Mouse (Mus musculus) MEL (cell line): Measurements from ENCODE around the gene 1700025G04Rik. TPM values are rescaled to one million over a fixed set of nuclear protein-coding genes. Genes with fewer than 3 reads are reported as not detected.

Experiments
- DNase-seq: peaks from one replicate; pipeline ENCODE4 v3.0.0; 2011; ENCODE audit warnings: low read depth, low spot score
- H3K27ac ChIP-seq: 2 replicates; pipeline ENCODE4 v1.5.1; 2012; ENCODE audit warnings: low read depth, mild to moderate bottlenecking, control low read depth, low read length, moderate library complexity; ENCODE audit not compliant: control insufficient read depth
- H3K27me3 ChIP-seq, 2 experiments: fragments of 150-350 bp in 1 of 2; sonication (generic) in 1 of 2; 2 replicates each; pipeline ENCODE4 v1.6.1; 2012; ENCODE audit warnings: low read length in 2 of 2, mild to moderate bottlenecking in 2 of 2, improper control_type of control experiment in 1 of 2, moderate library complexity in 1 of 2; ENCODE audit not compliant: insufficient read depth in 2 of 2, control insufficient read depth in 1 of 2
- H3K36me3 ChIP-seq, 2 experiments: 2 replicates each; pipeline ENCODE4 v1.6.1; 2012 to 2014; ENCODE audit warnings: low read length in 2 of 2, improper control_type of control experiment in 1 of 2, inconsistent platforms in 1 of 2, mild to moderate bottlenecking in 1 of 2; ENCODE audit not compliant: insufficient read depth in 2 of 2, control insufficient read depth in 1 of 2
- H3K4me1 ChIP-seq, 2 experiments: fragments of 150-350 bp in 1 of 2; sonication (generic) in 1 of 2; 2 replicates each; pipeline ENCODE4 v1.6.1; 2012; ENCODE audit warnings: low read length in 2 of 2, improper control_type of control experiment in 1 of 2, mild to moderate bottlenecking in 1 of 2; ENCODE audit not compliant: insufficient read depth in 2 of 2, control insufficient read depth in 1 of 2
- H3K4me3 ChIP-seq, 2 experiments: fragments of 150-350 bp in 1 of 2; sonication (generic) in 1 of 2; 2 replicates each; pipeline ENCODE4 v1.5.1; 2012; ENCODE audit warnings: low read depth in 2 of 2, low read length in 2 of 2, mild to moderate bottlenecking in 2 of 2, moderate library complexity in 2 of 2, control low read depth in 1 of 2, improper control_type of control experiment in 1 of 2; ENCODE audit not compliant: control insufficient read depth in 1 of 2, insufficient read depth in 1 of 2
- H3K79me2 ChIP-seq: 2 replicates; pipeline ENCODE4 v1.6.1; 2012; ENCODE audit warnings: mild to moderate bottlenecking, low read length, moderate library complexity; ENCODE audit not compliant: control insufficient read depth, poor library complexity, insufficient read depth
- H3K9ac ChIP-seq: 2 replicates; pipeline ENCODE4 v1.6.1; 2012; ENCODE audit warnings: low read depth, mild to moderate bottlenecking, control low read depth, low read length, moderate library complexity; ENCODE audit not compliant: control insufficient read depth, poor library complexity, severe bottlenecking
- H3K9me3 ChIP-seq: fragments of 150-350 bp; sonication (generic); replicated peaks from 2 replicates; pipeline ENCODE4 v1.6.1; 2012; ENCODE audit warnings: mild to moderate bottlenecking, low read length, improper control_type of control experiment, moderate library complexity; ENCODE audit not compliant: insufficient read depth
- BHLHE40 ChIP-seq: IDR thresholded peaks from 2 replicates; pipeline ENCODE4 v1.6.1; 2012; ENCODE audit warnings: low read depth, mild to moderate bottlenecking, inconsistent platforms, low read length, improper control_type of control experiment, borderline replicate concordance
- CHD2 ChIP-seq: IDR thresholded peaks from 2 replicates; pipeline ENCODE4 v1.6.1; 2011; ENCODE audit warnings: low read length, improper control_type of control experiment
- CTCF ChIP-seq, 3 experiments: IDR thresholded peaks in 2 of 3; conservative IDR thresholded peaks in 1 of 3; 2 replicates each; pipeline ENCODE4 v1.5.1; 2011 to 2012; ENCODE audit warnings: low read length in 3 of 3, low read depth in 2 of 3, mild to moderate bottlenecking in 2 of 3, improper control_type of control experiment in 1 of 3, inconsistent platforms in 1 of 3, mixed read lengths in 1 of 3, moderate library complexity in 1 of 3; ENCODE audit not compliant: control insufficient read depth in 1 of 3, insufficient read depth in 1 of 3, poor library complexity in 1 of 3, severe bottlenecking in 1 of 3
- ELF1 ChIP-seq: IDR thresholded peaks from 2 replicates; pipeline ENCODE4 v1.6.1; 2014; ENCODE audit warnings: low read depth, mild to moderate bottlenecking, inconsistent platforms, low read length, improper control_type of control experiment, moderate library complexity
- ETS1 ChIP-seq: IDR thresholded peaks from 2 replicates; pipeline ENCODE4 v1.6.1; 2012; ENCODE audit warnings: low read depth, mild to moderate bottlenecking, inconsistent platforms, low read length, improper control_type of control experiment, moderate library complexity
- GATA1 ChIP-seq: IDR thresholded peaks from 2 replicates; pipeline ENCODE4 v1.6.1; 2011; ENCODE audit warnings: low read depth, low read length, improper control_type of control experiment
- KAT2A ChIP-seq: conservative IDR thresholded peaks from 2 replicates; pipeline ENCODE4 v1.6.1; 2012; ENCODE audit warnings: low read depth, low read length, improper control_type of control experiment, inconsistent platforms
- MAFK ChIP-seq: IDR thresholded peaks from 2 replicates; pipeline ENCODE4 v1.6.1; 2011; ENCODE audit warnings: low read depth, mild to moderate bottlenecking, low read length, improper control_type of control experiment, borderline replicate concordance
- MAX ChIP-seq: IDR thresholded peaks from 2 replicates; pipeline ENCODE4 v1.6.1; 2011; ENCODE audit warnings: low read length, improper control_type of control experiment
- MXI1 ChIP-seq: IDR thresholded peaks from 2 replicates; pipeline ENCODE4 v1.6.1; 2011; ENCODE audit warnings: mild to moderate bottlenecking, low read depth, low read length, improper control_type of control experiment
- MYC ChIP-seq: IDR thresholded peaks from 2 replicates; pipeline ENCODE4 v1.6.1; 2011; ENCODE audit warnings: low read depth, mild to moderate bottlenecking, low read length, improper control_type of control experiment, moderate library complexity
- NELFE ChIP-seq: IDR thresholded peaks from 2 replicates; pipeline ENCODE4 v1.6.1; 2011; ENCODE audit warnings: low read depth, low read length, improper control_type of control experiment
- NRF1 ChIP-seq: IDR thresholded peaks from 2 replicates; pipeline ENCODE4 v1.6.1; 2014; ENCODE audit warnings: low read depth, mild to moderate bottlenecking, inconsistent platforms, low read length, improper control_type of control experiment, moderate library complexity; ENCODE audit not compliant: poor library complexity, insufficient read depth, severe bottlenecking
- POLR2A ChIP-seq, 2 experiments: IDR thresholded peaks; 2 replicates each; pipeline ENCODE4 v1.6.1; 2011 to 2012; ENCODE audit warnings: low read length in 2 of 2, mild to moderate bottlenecking in 2 of 2, control low read depth in 1 of 2, improper control_type of control experiment in 1 of 2, low read depth in 1 of 2, moderate library complexity in 1 of 2; ENCODE audit not compliant: control insufficient read depth in 1 of 2, insufficient read depth in 1 of 2, poor library complexity in 1 of 2
- POLR2AphosphoS5 ChIP-seq: IDR thresholded peaks from 2 replicates; pipeline ENCODE4 v1.6.1; 2012; ENCODE audit warnings: low read depth, borderline replicate concordance, mild to moderate bottlenecking, inconsistent platforms, low read length, moderate library complexity, mixed read lengths
- RCOR1 ChIP-seq: IDR thresholded peaks from 2 replicates; pipeline ENCODE4 v1.6.1; 2012; ENCODE audit warnings: low read depth, mild to moderate bottlenecking, inconsistent platforms, low read length, improper control_type of control experiment
- SIN3A ChIP-seq: IDR thresholded peaks from 2 replicates; pipeline ENCODE4 v1.6.1; 2012; ENCODE audit warnings: low read length, improper control_type of control experiment, inconsistent platforms
- SMC3 ChIP-seq: IDR thresholded peaks from 2 replicates; pipeline ENCODE4 v1.6.1; 2011; ENCODE audit warnings: low read depth, low read length, improper control_type of control experiment
- TBP ChIP-seq: IDR thresholded peaks from 2 replicates; pipeline ENCODE4 v1.8.0; 2011; ENCODE audit warnings: low read depth, low read length, improper control_type of control experiment
- TCF12 ChIP-seq: IDR thresholded peaks from 2 replicates; pipeline ENCODE4 v1.6.1; 2014; ENCODE audit warnings: low read depth, mild to moderate bottlenecking, inconsistent platforms, low read length, improper control_type of control experiment, moderate library complexity
- UBTF ChIP-seq: IDR thresholded peaks from 2 replicates; pipeline ENCODE4 v1.6.1; 2012; ENCODE audit warnings: low read depth, mild to moderate bottlenecking, inconsistent platforms, low read length, improper control_type of control experiment, moderate library complexity, borderline replicate concordance; ENCODE audit not compliant: insufficient read depth
- USF1 ChIP-seq: IDR thresholded peaks from 2 replicates; pipeline ENCODE4 v1.6.1; 2014; ENCODE audit warnings: low read depth, mild to moderate bottlenecking, inconsistent platforms, low read length, improper control_type of control experiment, moderate library complexity
- ZC3H11A ChIP-seq: IDR thresholded peaks from 2 replicates; pipeline ENCODE4 v1.6.1; 2012; ENCODE audit warnings: low read depth, mild to moderate bottlenecking, inconsistent platforms, low read length, improper control_type of control experiment
- ZMIZ1 ChIP-seq: IDR thresholded peaks from 2 replicates; pipeline ENCODE4 v1.6.1; 2012; ENCODE audit warnings: low read depth, mild to moderate bottlenecking, inconsistent platforms, low read length, improper control_type of control experiment, moderate library complexity
- polyA plus RNA-seq, 2 experiments: library from polyadenylated mRNA; stranded (reverse) in 1 of 2; unstranded in 1 of 2; fragments of >175 nt in 1 of 2; fragments of >200 nt in 1 of 2; gene quantifications; 2 replicates each; pipeline versions ENCODE4 v1.2.1 to v1.2.4; 2012; ENCODE audit warnings: low replicate concordance in 2 of 2, low read depth in 1 of 2; ENCODE audit not compliant: insufficient read length in 2 of 2, insufficient read depth in 1 of 2, missing spikeins in 1 of 2
- total RNA-seq: library from RNA; depleted of rRNA; stranded (reverse); fragments of 300-350 nt; gene quantifications from 2 replicates; pipeline ENCODE4 v1.2.3, GENCODE M21; 2012

Gene 1700025G04Rik
- total and polyA plus RNA-seq, 3 experiments = 0.04 to 0.91 TPM; not detected in 1

DNA sequence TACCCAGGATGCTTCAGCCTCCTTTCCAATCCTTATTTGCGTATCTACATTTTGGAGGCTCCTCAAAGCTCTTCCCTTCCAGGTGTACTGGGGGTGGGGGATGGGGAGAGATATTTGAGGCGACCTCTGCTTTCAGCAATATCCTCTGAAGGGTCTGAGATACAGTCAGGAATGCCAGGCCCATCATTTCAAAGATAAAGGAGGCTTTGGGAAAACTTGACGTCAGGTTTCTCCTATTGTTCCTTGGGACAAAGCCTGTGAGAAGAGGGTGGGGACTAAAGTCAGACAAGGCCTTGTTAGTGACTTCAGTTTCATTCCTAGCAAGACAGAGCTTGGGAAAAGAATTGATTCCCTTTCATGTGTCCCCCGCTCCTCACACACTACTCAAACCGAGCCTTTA lies 209.2 kb downstream of the 1700025G04Rik start:
- Histone ChIP-seq H3K27ac (no peak overlapping the region), H3K9me3 (no peaks in the 10 kb centered on the region), H3K36me3 (no peaks in the 10 kb centered on the region), H3K27me3 (peaks cover 0 to 3% of the 10 kb centered on the region in 2 experiments; a peak in 1 of 4 replicates), H3K4me1 (no peaks in the 10 kb centered on the region), H3K79me2 (no peaks in the 10 kb centered on the region), H3K9ac (no peak overlapping the region), H3K4me3 (no peak overlapping the region)
- no peak for TF ChIP-seq BHLHE40
- no peak for TF ChIP-seq NELFE
- TF ChIP-seq USF1 = no peak
- TF ChIP-seq KAT2A = no peak
- no peak for TF ChIP-seq MYC
- no peak for TF ChIP-seq MAX
- no peak for TF ChIP-seq SIN3A
- TF ChIP-seq RCOR1 = no peak
- TF ChIP-seq CTCF (IDR thresholded peaks at IDR 0.05 in 2 of 3, conservative IDR thresholded peaks at IDR 0.05 in 1 of 3; ENCODE audit: control insufficient read depth in 1 of 3, insufficient read depth in 1 of 3, low read depth in 2 of 3, low read length in 3 of 3, poor library complexity in 1 of 3, severe bottlenecking in 1 of 3) = no peak
- TF ChIP-seq TBP = no peak
- no peak for DNase-seq

GRCm38 (mm10) chr1:151879966-151880365 lies 210.0 kb downstream of the 1700025G04Rik start:
- H3K27ac ChIP-seq = no peak overlapping the region
- no peaks in the 10 kb centered on the region for H3K79me2 ChIP-seq
- no peaks in the 10 kb centered on the region for H3K36me3 ChIP-seq
- DNase-seq = no peak
- no peaks in the 10 kb centered on the region for H3K4me1 ChIP-seq
- H3K27me3 ChIP-seq = peaks cover 0 to 6% of the 10 kb centered on the region in 2 experiments; a peak in 1 of 4 replicates
- H3K9me3 ChIP-seq = no peaks in the 10 kb centered on the region
- no peak for TF ChIP-seq NRF1
- no peak for TF ChIP-seq UBTF
- TF ChIP-seq GATA1 = no peak
- TF ChIP-seq CHD2 = no peak
- no peak for TF ChIP-seq BHLHE40
- no peak for TF ChIP-seq POLR2AphosphoS5
- no peak for TF ChIP-seq POLR2A (IDR thresholded peaks at IDR 0.05; ENCODE audit: control insufficient read depth in 1 of 2, insufficient read depth in 1 of 2, low read depth in 1 of 2, low read length in 2 of 2, poor library complexity in 1 of 2)
- TF ChIP-seq ZMIZ1 = no peak
- no peak for TF ChIP-seq USF1
- no peak for TF ChIP-seq MXI1
- TF ChIP-seq ZC3H11A = no peak
- no peak for TF ChIP-seq ELF1
- no peak for TF ChIP-seq SMC3
- no peak for TF ChIP-seq MYC
- no peak for TF ChIP-seq ETS1
- no peak for TF ChIP-seq TCF12
- TF ChIP-seq MAFK = no peak
- no peak overlapping the region for H3K4me3 ChIP-seq
- H3K9ac ChIP-seq = no peak overlapping the region
